Mouse (Mus musculus): ENCODE measurements around the gene Il12rb1. TPM values are rescaled to one million over a fixed set of nuclear protein-coding genes. Genes with fewer than 3 reads are reported as not detected.

Il12rb1 gene
- total RNA-seq, 2 experiments from 2014 or later, result not detected

DNA sequence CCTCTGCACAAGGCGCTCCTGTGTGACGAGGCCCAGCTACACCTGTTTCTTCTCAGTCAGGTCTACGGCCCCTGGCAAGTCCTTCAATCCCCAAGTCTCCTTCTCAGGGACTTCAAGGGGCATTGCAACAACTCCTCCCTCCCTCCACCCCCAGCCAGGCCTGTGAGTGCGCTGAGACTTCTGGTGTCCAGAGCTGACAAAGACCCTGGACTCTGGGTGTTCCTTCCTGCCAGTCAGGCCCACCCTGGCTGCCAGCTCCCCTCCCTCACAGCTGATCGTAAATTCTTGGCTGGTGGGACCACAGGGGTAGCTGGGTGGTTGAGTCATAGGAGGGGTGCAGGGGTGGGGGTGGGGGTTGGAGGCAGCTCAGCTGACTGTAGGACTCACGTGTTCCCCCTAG, 43.6 kb downstream of the Il12rb1 start:
- DNase-seq, result no peak

DNA sequence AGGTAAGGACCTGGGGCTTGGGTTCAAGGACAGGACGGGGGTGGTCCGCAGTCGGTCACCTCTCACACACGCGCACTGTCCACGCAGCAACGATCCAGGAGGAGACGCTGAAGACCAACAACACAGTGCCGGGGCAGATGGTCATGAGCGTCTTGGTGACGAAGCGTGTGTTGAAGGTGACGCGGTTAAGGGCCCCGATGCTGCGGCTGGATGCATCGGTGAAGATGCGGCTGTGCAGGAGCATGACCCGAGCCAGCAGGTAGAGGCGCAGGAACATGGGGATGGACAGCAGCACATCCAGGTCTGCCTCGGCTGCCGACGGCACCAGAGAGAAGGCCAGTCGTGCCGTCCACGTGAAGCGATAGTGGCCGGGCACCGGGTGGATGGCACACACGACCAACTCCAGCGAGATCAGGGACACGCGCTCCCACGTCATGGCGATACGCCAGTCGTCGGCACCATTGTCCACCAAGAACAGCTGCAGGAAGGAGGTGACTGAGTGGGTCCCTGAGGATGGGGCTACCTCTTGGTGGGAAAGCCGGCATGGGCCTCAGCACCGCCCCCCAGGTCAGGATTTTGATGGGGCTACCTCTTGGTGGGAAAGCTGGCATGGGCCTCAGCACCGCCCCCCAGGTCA, 44.5 kb downstream of the Il12rb1 start:
- no peak for DNase-seq

DNA sequence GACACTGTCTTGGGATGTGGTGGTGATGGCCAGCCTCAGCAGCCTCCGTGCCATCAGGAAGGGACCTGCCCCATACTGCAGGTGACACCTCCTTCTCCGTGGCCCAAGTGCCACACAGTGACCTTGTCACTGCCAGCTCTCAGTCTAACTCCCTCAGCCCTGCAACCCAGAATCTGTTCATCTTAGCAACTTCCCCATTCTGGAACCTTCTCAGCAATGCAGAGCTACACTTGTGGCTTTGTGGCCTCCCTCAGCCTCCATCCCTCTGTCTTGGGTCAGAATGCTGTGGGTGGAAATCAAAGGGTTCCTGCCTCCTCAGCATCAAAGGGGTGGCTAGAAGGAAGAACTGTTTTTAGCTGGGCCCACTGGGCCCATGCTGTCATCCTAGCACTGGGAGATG, 45.6 kb downstream of the Il12rb1 start:
- no peak for DNase-seq

DNA sequence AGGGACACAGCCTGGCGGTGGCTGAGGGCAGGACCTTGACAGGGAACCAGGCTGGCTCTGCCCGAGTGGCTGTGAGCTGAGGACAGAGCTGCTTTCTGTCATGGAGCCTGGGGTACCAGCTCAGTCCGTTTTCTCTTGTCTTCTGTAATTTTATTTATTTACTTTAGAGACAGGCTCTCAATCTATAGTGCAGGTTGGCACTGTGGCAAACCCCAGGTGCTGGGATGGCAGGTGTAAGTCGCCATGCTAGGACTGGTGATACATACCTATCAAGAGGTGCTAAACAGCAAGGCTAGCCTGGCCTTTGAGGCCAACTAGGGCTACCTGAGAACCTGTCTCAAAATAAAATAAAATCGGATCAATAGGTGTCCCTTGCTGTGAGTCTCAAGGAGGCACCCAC, 47.8 kb downstream of the Il12rb1 start:
- DNase-seq, result no peak

DNA sequence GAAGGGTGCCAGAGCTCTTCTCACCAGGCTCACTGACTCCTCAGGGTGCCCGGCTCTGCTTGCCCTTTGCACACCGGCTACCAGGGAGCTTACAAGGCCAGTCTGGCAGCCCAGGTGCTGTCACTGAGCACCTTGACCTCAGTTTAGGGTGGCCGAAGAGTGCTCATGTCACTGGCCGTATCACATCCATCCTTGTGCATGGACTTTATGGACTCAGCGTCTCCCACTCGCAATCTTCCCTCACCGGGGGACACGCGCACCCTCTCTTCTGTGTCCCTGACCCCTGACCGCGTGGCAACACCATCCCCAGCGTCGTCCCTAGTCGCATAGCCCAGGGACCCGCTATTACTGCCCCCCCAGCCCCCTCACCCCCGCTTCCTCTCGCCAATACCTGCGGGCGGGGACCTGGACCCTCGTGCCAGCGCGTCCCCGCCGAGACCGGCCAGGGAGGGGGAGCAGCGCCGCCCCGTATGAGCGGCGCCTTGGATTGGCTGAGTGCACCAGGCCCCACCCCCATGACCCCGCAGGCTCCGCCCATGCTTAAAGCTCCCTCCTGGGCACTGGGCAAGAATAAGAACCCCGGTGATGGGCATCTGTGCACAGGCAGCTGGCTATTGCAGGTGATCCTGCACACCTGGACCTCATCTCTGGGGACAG, 48.4 kb downstream of the Il12rb1 start:
- DNase-seq, result peak; percentile 79

DNA sequence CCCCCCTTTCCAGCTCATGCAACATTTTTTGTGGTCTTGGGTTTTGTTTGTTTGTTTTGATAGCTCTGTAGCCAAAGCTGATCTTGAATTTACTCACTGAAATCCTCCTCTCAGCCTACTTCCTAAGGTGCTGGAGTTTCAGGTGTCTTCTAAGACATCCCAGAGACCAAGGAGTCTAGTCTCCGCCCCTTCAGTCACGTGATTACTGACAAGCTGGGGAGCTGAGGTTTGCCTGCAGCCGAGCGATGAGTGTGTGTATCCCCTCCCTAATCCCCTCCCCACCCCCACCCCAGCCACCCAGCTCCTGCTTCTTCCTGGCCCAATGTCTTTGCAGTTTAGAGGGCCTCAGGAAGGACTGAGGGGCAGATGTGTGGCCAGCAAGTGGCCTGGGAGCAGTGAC, 49.3 kb downstream of the Il12rb1 start:
- no peak for DNase-seq

DNA sequence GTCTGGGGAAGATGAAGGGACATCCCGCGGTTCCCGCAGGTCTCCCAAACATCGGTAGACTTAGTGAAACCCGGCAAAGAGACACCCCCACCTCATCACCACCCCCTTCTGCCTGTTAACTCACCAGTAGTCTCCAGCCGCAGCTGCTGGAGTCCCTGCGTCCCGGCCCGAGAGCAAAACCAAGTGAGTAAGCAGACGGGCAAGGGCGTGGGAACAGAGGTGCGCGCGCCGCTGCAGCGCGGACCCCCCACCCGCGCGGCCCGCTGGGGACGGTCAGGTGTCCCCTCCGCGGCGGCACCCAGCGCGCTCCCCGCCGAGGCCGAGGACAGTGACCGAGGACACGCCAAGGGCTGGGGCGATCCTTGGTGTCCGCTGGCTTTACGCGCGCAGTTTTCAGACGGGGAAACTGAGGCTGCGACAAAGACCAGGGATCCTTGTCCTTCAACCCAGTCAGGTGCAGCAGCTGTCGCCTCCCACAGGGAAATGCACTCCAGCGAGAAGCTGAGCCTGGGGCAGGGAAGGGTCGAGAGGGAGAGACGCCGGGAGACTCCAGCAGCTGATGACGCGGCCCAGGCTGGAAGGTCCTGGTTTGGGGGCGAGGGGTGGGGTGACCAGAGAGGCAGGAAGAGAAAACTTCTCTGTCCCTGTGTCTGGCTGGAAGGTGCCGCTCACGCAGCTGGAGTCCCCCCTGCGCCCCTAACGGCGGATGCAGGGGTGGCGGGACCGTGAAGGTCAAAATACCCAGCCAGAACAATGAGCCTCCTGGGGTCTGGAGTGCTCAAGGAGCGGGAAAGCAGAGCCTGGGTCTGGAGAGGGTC, 54.8 kb downstream of the Il12rb1 start, which contains the start of gene Kcnn1:
Gene Kcnn1 (minus strand): TSS at position 435 of the 818 bp plus-strand sequence.
- DNase-seq, result no peak

DNA sequence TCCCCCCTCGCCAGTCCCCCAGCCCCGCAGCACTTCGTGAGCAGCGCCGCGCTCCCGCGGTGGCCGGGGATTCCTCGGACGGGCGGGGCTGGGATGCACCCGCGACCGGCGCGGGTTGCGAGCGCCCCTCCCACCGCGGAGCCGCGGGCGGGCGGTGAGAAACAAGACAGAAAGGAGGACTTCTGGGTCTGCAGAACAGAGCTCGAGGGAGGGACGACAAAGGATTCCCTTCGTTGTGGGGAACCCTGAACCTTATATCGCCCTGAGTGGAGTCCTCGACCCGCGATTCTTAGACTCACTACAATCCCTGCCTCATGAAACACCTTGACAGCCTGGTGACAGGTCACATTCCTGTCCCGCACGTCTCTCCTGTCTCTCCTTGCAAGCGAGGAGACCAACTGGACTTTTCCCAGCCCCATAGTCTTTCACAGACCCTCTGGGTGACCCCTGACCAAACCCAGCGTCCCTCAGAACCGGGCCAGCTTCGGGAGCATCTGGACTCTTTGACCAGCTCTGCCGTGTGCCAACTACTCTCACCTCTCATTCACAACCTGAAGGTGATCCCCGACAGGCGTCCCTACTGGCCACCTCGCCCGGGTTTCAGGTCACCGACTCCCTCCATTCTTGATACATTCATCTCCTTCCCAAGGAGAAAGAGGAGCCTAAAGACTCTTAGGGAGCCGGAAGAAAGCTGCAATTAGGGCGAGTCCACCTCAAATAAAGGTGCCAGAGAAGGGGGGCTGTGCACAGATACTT, 55.9 kb downstream of the Il12rb1 start:
- no peak for DNase-seq

DNA sequence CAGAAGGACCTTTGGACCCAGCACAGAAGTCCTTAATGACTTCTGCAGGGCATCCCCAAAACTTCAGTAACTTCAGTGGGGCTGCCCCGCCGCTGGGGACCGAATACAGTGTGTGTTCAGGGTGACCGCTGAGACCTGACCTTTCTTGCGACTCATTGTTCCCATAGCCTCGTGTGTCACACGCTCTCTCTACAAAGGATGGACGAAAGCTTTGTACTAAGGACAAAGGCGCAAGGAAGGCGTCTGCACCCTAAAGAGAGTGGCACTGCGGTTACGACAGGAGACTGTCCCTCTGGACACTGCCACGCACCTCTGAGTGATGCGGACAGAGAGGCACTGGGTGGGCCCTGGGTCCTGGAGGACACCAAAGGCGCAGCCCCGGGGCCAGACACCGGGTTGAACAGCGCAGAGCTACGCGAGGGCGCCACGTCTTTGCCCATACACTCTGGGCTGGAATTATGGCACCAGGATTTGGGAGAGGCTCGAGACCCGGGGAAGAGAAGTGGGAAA, 56.5 kb downstream of the Il12rb1 start:
- DNase-seq, result no peak

DNA sequence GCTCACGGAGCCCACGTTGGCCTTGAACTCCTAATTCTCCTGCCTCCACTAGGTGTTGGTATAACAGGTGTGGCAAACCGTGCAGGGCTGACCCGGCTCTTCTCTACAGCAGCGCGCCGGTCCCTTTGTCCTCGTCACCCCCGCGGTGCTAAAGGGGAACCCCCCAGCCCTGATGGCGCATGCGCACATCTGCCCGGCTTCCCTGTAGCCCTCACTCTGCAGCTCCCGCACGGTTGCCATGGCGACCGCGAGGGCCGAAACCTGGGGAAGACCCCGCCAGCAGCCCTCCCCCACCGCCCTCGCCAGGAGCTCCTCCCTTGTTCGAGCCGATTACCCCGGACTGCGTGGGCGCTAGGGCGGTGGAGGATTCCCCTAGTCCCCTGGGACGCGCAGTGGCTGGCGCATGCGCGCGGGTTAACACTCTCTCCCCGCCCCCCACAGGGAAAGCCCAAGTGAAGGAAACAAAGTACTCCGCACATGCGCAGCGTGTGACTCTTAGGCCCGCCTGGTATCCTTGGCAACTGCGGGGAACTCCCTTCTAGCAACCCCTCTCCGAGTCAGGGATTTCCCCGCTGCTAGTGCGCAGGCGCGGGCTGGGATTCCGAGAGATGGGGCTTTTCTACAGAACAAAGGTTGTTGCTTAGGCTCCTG, 57.2 kb downstream of the Il12rb1 start:
- peak; percentile 98 for DNase-seq

DNA sequence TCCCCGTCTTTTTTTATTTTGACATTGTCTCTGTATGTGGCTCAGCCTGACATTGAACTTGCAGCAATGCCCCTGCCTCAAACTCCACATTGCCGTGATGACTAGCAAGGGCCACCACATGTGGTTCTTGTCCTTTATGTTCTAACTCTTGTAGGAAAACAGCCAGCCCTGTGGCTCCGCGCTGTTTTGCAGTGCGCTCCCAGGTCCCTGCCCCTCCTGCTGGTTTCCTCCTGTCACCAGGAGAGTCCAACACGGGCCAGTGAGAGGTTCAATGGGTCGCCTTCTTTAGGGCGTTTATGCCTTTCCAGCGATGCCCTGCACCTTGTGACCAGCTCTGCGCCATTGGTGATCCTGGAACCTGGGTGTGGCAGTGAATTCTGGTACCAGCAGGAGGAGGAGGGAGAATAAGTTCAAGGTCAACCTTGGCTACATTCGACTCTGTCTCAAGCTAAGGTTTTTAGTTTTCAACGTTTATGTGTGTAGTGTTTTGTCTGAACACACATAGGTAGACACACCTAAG, 57.8 kb downstream of the Il12rb1 start:
- DNase-seq, result no peak

DNA sequence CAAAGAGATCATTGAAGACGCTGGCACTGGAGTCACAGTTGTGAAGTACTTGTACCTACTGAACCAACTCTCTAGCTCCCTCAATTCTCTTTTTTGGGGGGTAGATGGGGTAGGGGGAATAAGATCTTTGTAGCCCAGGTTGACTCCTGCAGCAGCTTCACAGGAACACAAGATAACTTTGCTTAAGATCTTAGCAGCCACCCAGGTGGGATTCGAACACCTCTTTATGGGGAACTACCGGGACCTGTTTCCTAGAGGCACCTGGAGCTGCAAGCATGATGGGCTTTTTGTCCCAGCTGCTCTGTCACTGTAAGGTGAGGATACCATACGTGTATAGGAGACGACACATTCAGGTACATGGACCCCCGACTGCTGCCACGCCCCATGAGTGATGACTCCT, 58.3 kb downstream of the Il12rb1 start:
- no peak for DNase-seq

DNA sequence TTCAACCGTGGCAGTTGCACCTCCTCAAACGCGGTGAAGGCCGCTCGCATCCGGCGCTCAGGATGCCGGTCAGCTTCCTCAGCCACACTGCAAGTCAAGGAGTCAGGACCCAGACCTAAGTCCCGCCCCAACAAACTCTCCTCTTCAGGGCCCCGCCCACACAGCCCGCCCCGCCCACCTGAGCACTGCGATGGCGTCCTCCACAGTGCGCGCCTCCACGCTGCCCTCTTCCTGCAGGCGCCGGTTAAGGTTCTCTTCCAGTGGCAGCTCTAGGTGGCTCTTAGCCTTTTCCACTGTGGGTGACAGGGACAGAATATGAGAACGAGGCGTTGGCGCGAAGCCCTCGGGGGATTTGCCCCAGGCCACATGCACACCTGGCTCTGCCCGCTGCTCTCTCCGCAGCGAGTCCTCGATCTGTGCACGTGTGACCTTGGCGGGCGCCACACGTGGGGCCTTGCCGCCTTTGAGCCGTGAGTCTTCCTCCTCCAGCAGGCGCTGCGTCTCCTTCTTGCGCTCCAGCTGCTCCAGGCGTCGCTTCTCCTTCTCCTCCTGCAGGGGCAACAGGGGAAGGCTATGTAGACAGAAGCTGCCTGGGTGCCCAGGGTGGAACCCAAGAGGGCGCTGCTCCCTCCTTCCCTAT, 60.4 kb downstream of the Il12rb1 start:
- no peak for DNase-seq

DNA sequence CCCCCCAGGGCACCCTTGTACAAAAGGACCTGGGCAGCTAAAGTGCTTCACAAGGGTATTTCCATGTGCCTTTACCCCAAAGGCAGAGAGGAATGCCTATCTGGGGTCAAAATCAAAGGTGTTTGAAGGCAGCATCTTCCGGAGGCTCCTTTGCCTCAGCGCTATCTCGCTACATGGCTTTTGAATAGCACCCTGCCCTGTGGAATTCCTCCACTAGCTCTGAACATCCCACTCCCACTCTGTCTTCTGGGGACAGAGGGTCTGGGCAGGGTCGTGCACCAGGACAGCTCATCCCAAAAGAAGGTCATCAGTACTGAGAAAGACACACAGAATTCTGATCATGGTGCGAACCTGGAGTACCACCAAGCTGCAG, 60.9 kb downstream of the Il12rb1 start:
- no peak for DNase-seq

DNA sequence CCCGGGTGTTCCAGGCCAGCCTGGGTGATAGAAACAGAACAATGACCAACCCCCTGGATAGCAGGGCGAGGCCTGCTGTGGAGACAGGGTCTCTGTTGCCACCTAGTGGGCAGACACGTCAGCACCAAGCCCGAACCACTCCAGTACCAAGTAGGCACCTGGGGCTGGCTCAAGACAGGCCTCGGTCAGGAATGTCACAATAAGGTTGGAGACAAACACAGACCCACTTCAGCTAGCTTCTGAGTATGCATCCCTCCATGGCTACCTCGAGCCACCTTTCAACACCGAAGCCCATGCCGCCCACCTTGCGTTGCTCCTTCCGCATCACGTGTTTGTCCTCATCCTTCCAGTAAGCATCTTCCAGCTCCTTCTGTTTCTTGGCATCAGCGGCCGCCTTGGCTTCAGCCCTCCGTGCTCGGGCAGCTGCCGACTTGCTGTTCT, 61.4 kb downstream of the Il12rb1 start:
- peak; percentile 64 for DNase-seq

Small RNA genes lying within 50 kb of the gene (microRNA-seq; reads per million reads assigned to microRNA genes)
- gene Mir7240 (ENCODE audit: borderline replicate concordance in 2 of 2), result 0 to 0.26 reads per million in 2 experiments

Other genes starting within 250 kb of the Il12rb1 start
- 10 to 100 TPM in 1 of 2 experiments, 1 to 10 TPM in 1; 4.7 to 10.3 TPM for gene Isyna1, start 214.1 kb upstream of the Il12rb1 start, total RNA-seq (2021)
- 10 to 100 TPM; 15.4 to 20.0 TPM for gene Ssbp4, start 199.6 kb upstream of the Il12rb1 start, total RNA-seq (2021)
- gene Lrrc25, start 192.3 kb upstream of the Il12rb1 start, total RNA-seq (2021), result under 1 TPM; 0.54 to 0.56 TPM
- gene Gdf15, start 176.0 kb upstream of the Il12rb1 start, total RNA-seq (2021), result under 1 TPM in 1 of 2 experiments, not detected in 1; 0.33 TPM
- 10 to 100 TPM; 18.6 to 22.6 TPM for gene Pgpep1, start 148.1 kb upstream of the Il12rb1 start, total RNA-seq (2021)
- 10 to 100 TPM; 57.7 to 66.0 TPM for gene Lsm4, start 135.2 kb upstream of the Il12rb1 start, total RNA-seq (2021)
- 10 to 100 TPM; 54.5 to 68.6 TPM for gene Jund, start 109.5 kb upstream of the Il12rb1 start, total RNA-seq (2021)
- not detected for gene Iqcn, start 105.0 kb upstream of the Il12rb1 start, total RNA-seq (2021)
- not detected for gene Gm3336, start 89.9 kb upstream of the Il12rb1 start, total RNA-seq (2021)
- gene Pde4c, start 84.7 kb upstream of the Il12rb1 start, total RNA-seq (2021), result 1 to 10 TPM; 1.6 to 2.3 TPM
- 10 to 100 TPM; 40.0 to 40.4 TPM for gene Rab3a, start 53.8 kb upstream of the Il12rb1 start, total RNA-seq (2021)
- gene Mpv17l2, start 47.5 kb upstream of the Il12rb1 start, total RNA-seq (2021), result 10 to 100 TPM; 19.6 to 25.6 TPM
- gene Pik3r2, start 31.7 kb upstream of the Il12rb1 start, total RNA-seq (2021), result 10 to 100 TPM; 13.1 to 18.7 TPM
- gene Mast3, start 3.4 kb upstream of the Il12rb1 start, total RNA-seq (2021), result 1 to 10 TPM; 2.4 to 3.4 TPM
- gene Arrdc2, start 31.3 kb downstream of the Il12rb1 start, total RNA-seq (2021), result 10 to 100 TPM; 21.7 to 39.3 TPM
- gene Kcnn1, start 54.8 kb downstream of the Il12rb1 start, total RNA-seq (2021), result 10 to 100 TPM; 11.8 to 14.4 TPM
- 10 to 100 TPM; 58.3 to 58.8 TPM for gene Ccdc124, start 65.5 kb downstream of the Il12rb1 start, total RNA-seq (2021)
- not detected for gene Slc5a5, start 84.3 kb downstream of the Il12rb1 start, total RNA-seq (2021)
- 100 to 1,000 TPM; 829 to 878 TPM for gene Rpl18a, start 89.0 kb downstream of the Il12rb1 start, total RNA-seq (2021)
- 10 to 100 TPM; 11.6 to 11.7 TPM for gene Map1s, start 97.5 kb downstream of the Il12rb1 start, total RNA-seq (2021)